Mouse (Mus musculus) thymus, adult 2 months (tissue): ENCODE measurements around the gene Mzf1. TPM values are rescaled to one million over a fixed set of nuclear protein-coding genes. Genes with fewer than 3 reads are reported as not detected.
A peak's percentile ranks its signal among the peaks of the same experiment; 100 is the strongest.

Source experiments
- DNase-seq: peaks from one replicate; pipeline ENCODE4 v3.0.0; 2021
- H3K27ac ChIP-seq: fragments of 200-500 bp; 2 replicates; pipeline ENCODE4 v1.5.1; 2012; ENCODE audit warnings: low read length, control low read depth; ENCODE audit not compliant: control insufficient read depth, insufficient read depth
- H3K27me3 ChIP-seq: fragments of 200-500 bp; 2 replicates; pipeline ENCODE4 v1.6.1; 2012; ENCODE audit warnings: mild to moderate bottlenecking, low read length, moderate library complexity, mixed read lengths; ENCODE audit not compliant: control insufficient read depth, insufficient read depth
- H3K36me3 ChIP-seq: fragments of 200-500 bp; 2 replicates; pipeline ENCODE4 v1.6.1; 2012; ENCODE audit warnings: mild to moderate bottlenecking, low read length, moderate library complexity; ENCODE audit not compliant: control insufficient read depth, insufficient read depth
- H3K4me1 ChIP-seq: fragments of 200-500 bp; replicated peaks from 2 replicates; pipeline ENCODE4 v1.6.1; 2012; ENCODE audit warnings: low read length; ENCODE audit not compliant: control insufficient read depth, insufficient read depth
- H3K4me3 ChIP-seq: fragments of 200-500 bp; 2 replicates; pipeline ENCODE4 v1.5.1; 2012; ENCODE audit warnings: mild to moderate bottlenecking, low read length, control low read depth, moderate library complexity; ENCODE audit not compliant: control insufficient read depth, insufficient read depth
- CTCF ChIP-seq: fragments of 200-500 bp; IDR thresholded peaks from 2 replicates; pipeline ENCODE4 v1.5.1; 2012; ENCODE audit warnings: mild to moderate bottlenecking, control low read depth, low read length, moderate library complexity, borderline replicate concordance; ENCODE audit not compliant: control insufficient read depth, poor library complexity, insufficient read depth; ENCODE audit errors: extremely low read depth
- POLR2A ChIP-seq: fragments of 200-500 bp; IDR thresholded peaks from 2 replicates; pipeline ENCODE4 v1.6.1; 2012; ENCODE audit warnings: mild to moderate bottlenecking, low read length, control low read depth, moderate library complexity; ENCODE audit not compliant: control insufficient read depth, poor library complexity, insufficient read depth; ENCODE audit errors: extremely low read depth
- WGBS: fragments of 180-500 bp; shearing (Covaris S2); methylation state at CpG from one replicate; pipeline ENCODE4 v1.1.7; 2018; 5-methylcytosine and 5-hydroxymethylcytosine counted together
- polyA plus RNA-seq: library from polyadenylated mRNA; depleted of rRNA; stranded (reverse); fragments of >200 nt; gene quantifications from 2 replicates; pipeline ENCODE4 v1.2.3, GENCODE M21; 2012

Gene Mzf1
- polyA plus RNA-seq, 1 experiment = 3.5 TPM

DNA sequence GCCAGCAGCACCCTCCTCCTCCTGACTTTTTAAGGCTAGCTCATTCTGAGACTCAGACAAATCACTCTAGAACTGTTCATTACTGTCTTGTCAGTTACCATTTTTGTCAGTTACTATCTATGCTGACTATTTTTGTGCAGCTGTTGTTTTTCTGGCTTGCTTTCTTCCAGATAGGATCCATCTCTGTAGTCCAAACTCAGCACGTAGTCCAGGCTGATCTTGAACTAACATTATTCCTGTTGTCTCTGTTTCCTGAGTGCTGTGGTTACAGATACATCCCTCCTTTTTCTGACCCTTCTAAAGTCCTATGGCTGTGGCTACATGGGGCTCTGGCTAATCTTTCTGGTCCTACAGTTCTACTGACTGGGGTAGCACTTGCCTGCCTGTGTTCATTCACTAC lies 15.4 kb downstream of the Mzf1 start:
- H3K27ac ChIP-seq = no peak overlapping the region

DNA sequence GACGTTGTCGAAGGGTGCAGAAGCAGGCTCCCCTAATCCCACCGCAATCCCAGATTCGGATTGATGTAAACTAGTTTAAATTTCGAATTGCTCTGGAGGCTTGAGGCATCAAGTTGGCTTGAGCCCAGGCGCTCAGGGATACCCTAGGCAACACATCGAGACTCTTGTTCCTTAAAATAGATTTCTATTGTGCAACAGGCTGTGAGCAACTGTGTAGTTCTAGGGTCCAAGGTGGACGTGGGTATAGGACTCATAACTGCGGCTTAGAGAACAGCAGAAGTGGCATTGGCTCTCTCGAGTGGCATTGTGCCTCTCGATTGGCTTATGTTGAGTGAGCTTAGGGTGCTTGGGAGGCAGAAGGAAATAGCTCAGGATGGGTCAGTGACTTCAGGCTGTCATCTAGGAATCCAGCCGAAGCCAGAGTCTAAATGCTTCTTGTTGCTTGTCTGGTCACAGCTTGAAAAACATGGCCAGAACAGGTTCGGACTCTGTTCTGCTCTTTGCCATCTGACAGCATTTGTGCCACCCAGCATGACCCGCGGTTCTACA lies 15.9 kb downstream of the Mzf1 start:
- no peak for TF ChIP-seq POLR2A
- TF ChIP-seq CTCF = no peak
- H3K4me3 ChIP-seq = peak overlapping the region; percentile 84
- H3K36me3 ChIP-seq = peaks cover 6% of the 10 kb centered on the region; the same call in 1 of the 2 replicates
- peaks cover 7% of the 10 kb centered on the region; the same call in 1 of the 2 replicates for H3K27me3 ChIP-seq
- no peak for DNase-seq
- H3K4me1 ChIP-seq = peaks cover 28% of the 10 kb centered on the region
- WGBS = 11% methylated on average over 15 of the region's 15 CpGs
- peak overlapping the region; percentile 74 for H3K27ac ChIP-seq

More for the DNA sequence above, 15.4 kb downstream of the Mzf1 start:
- no peak for DNase-seq
- TF ChIP-seq POLR2A = no peak
- TF ChIP-seq CTCF = no peak
- 83% methylated on average over 1 of the region's 1 CpGs for WGBS
- Histone ChIP-seq H3K36me3 (peaks cover 6% of the 10 kb centered on the region; the same call in 1 of the 2 replicates), H3K4me1 (peaks cover 28% of the 10 kb centered on the region), H3K4me3 (no peak overlapping the region), H3K27me3 (peaks cover 12% of the 10 kb centered on the region; the same call in 1 of the 2 replicates)

DNA sequence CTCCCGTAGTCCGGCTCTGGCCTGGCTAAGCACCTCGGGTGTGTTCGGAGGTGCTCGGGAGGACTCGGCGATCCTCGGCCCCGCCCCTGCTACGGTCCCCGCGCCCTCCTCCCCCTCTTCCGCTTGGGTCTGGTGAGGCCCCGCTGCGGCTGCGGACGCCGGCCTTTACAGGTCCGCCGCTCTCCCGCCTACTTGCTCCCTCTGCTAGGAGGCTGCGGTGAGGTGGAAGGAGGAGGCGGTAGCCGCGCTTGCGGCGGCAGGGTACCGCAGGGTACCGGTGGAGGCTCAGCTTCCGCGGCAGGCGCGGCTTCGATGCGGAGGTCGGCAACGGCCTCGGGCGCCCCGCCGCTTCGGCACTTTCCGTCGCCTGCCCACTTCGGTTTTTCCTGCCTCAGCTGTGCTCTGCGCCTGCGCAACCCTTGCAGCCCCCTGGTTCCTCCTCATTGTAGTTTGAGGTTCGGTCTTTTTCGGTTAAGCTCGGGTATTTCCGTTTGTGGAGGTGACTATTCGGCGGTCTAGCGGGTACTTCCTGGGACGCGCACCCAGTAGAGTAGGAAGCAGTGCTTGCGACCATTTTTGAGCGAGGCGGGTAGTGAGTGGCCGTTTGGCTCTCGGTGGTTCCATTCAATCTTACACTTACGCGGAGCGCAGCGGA lies 16.5 kb downstream of the Mzf1 start, which contains the start of gene Ube2m:
TSS of gene Ube2m (minus strand) at position 375 of the 655 bp plus-strand sequence.
- Histone ChIP-seq H3K27me3 (peaks cover under 1% of the 10 kb centered on the region; the same call in 1 of the 2 replicates), H3K4me1 (peaks cover 25% of the 10 kb centered on the region), H3K27ac (peak within 1 kb of the TSS; percentile 87), H3K4me3 (peak within 1 kb of the TSS; percentile 84), H3K36me3 (peaks cover 6% of the 10 kb centered on the region; the same call in 1 of the 2 replicates)
- under 1% methylated on average over 63 of the region's 65 CpGs for WGBS
- TF ChIP-seq POLR2A (peak; percentile 92), CTCF (no peak)
- DNase-seq = peak; percentile 100

DNA sequence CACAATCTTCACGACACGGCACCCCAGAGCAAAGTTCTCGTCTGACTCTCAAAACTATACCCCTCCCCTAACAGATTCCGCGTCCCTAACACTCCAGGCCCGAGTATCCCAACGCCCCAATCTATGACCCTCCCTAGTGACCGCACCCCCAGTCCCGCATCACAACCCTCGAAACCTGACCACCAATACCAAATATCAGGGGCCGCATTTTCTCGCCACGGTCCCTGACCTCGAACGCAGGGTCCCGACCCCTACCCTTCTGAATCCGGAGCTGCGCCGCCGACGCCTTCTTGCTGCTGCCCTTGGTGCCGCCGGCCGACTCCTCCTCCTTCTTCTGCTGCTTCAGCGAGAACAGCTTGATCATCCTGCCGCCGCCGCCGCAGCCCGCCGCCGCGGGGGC lies 17.2 kb downstream of the Mzf1 start:
- Histone ChIP-seq H3K27ac (peak overlapping the region; percentile 48; the same call in 1 of the 2 replicates), H3K36me3 (peaks cover 7% of the 10 kb centered on the region; the same call in 1 of the 2 replicates), H3K27me3 (no peaks in the 10 kb centered on the region), H3K4me3 (peak overlapping the region; percentile 84), H3K4me1 (peaks cover 25% of the 10 kb centered on the region)
- no peak for DNase-seq
- no peak for TF ChIP-seq POLR2A
- TF ChIP-seq CTCF = no peak
- under 1% methylated on average over 33 of the region's 33 CpGs for WGBS

DNA sequence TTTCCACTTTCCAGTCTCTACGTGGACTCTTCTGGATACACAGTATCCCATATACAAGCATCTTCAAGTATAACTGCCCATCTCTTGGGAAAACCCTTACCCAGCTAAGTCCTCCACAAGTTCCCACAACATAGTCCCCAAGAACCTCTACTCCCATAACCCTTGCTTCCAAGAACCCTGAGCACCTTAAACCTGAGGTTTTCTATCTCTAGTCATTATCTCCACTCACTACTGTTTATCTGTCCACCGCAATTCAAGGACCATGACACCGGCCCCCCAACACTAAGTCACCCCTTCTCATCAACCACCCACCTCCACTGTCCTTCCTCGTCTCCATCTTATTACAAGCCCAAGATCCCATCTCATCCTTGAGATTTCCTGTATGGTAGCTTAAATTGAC lies 17.8 kb downstream of the Mzf1 start:
- H3K4me1 ChIP-seq = peaks cover 25% of the 10 kb centered on the region
- H3K27ac ChIP-seq = no peak overlapping the region
- H3K27me3 ChIP-seq = no peaks in the 10 kb centered on the region
- WGBS = 35% methylated on average over 4 of the region's 4 CpGs
- H3K4me3 ChIP-seq = peak overlapping the region; percentile 84; the same call in 1 of the 2 replicates
- no peak for DNase-seq
- TF ChIP-seq POLR2A (no peak), CTCF (no peak)
- H3K36me3 ChIP-seq = peaks cover 13% of the 10 kb centered on the region

DNA sequence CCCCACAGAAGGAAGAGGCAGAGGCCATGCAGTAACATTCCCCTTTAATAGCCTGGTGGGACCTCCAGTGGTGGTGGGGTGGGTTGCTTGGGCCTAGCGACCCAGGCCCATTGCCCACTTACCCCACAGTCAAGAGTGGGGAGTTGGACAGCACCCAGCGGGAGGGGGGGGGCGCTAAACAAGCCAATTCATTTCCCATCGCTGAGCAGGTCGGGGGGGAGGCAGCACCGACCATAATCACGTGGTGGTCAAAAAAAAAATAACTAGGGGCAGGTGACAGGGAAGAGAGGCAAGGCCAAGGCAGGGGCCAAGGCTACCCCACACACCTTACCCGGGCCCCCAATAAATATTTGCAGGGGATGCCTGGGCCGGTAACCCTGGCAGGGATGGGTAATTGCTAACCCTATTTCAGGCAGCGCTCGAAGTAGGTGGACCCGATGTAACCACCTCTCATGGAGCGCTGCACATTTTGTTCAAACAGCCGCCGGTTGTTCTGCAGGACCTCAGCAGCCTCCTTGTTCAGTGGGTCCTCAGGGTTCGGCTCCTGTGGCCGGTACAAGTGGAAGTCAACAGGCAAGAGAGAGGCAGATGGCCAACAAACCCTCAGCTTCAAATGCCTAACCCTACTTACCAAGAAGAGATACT lies 19.2 kb downstream of the Mzf1 start:
- H3K27me3 ChIP-seq = no peaks in the 10 kb centered on the region
- H3K27ac ChIP-seq = no peak overlapping the region
- no peak for DNase-seq
- peaks cover 26% of the 10 kb centered on the region for H3K36me3 ChIP-seq
- peaks cover 25% of the 10 kb centered on the region for H3K4me1 ChIP-seq
- 90% methylated on average over 17 of the region's 17 CpGs for WGBS
- TF ChIP-seq CTCF = no peak
- TF ChIP-seq POLR2A = no peak
- H3K4me3 ChIP-seq = no peak overlapping the region
